Mouse (Mus musculus) liver, embryonic 14.5 days (tissue): ENCODE results near the gene Slc18a3. TPM values are rescaled to one million over a fixed set of nuclear protein-coding genes. Genes with fewer than 3 reads are reported as not detected.

ENCODE experiments used
- ATAC-seq: fragments of 200-750 bp; cut with Nextera tagmentation; 2 replicates; pipeline ENCODE4 v1.8.0; 2017; ENCODE audit warnings: moderate number of reproducible peaks, mild to moderate bottlenecking, moderate library complexity; ENCODE audit not compliant: insufficient read depth
- DNase-seq, 3 experiments: peaks; one replicate each; pipeline ENCODE4 v3.0.0-alpha.2; 2012 to 2013; ENCODE audit warnings: low read depth in 3 of 3, low spot score in 3 of 3
- H3K27ac ChIP-seq: fragments of 300-500 bp; sonication (generic); 2 replicates; pipeline ENCODE4 v1.5.1; 2014; ENCODE audit warnings: moderate library complexity, mild to moderate bottlenecking, control low read depth, inconsistent platforms
- H3K27me3 ChIP-seq: fragments of 300-500 bp; sonication (generic); 2 replicates; pipeline ENCODE4 v1.6.1; 2014; ENCODE audit warnings: mild to moderate bottlenecking, low read length, moderate library complexity; ENCODE audit not compliant: control insufficient read depth, insufficient read depth
- H3K36me3 ChIP-seq: fragments of 300-500 bp; sonication (generic); replicated peaks from 2 replicates; pipeline ENCODE4 v1.6.1; 2014; ENCODE audit warnings: low read depth; ENCODE audit not compliant: control insufficient read depth, insufficient read depth
- H3K4me1 ChIP-seq, 2 experiments: fragments of 200-500 bp in 1 of 2; fragments of 300-500 bp in 1 of 2; sonication (generic) in 1 of 2; replicated peaks; 2 replicates each; pipeline ENCODE4 v1.6.1; 2012 to 2014; ENCODE audit warnings: antibody characterized with exemption in 1 of 2, inconsistent platforms in 1 of 2, low read length in 1 of 2; ENCODE audit not compliant: control insufficient read depth in 2 of 2, insufficient read depth in 2 of 2
- H3K4me2 ChIP-seq: fragments of 300-500 bp; sonication (generic); 2 replicates; pipeline ENCODE4 v1.6.1; 2014; ENCODE audit warnings: low read depth, mild to moderate bottlenecking, control low read depth, moderate library complexity
- H3K4me3 ChIP-seq, 2 experiments: fragments of 200-500 bp in 1 of 2; fragments of 300-500 bp in 1 of 2; sonication (generic) in 1 of 2; 2 replicates each; pipeline ENCODE4 v1.5.1; 2012 to 2014; ENCODE audit warnings: low read depth in 2 of 2, low read length in 2 of 2, mild to moderate bottlenecking in 2 of 2, control low read depth in 1 of 2, inconsistent platforms in 1 of 2, moderate library complexity in 1 of 2; ENCODE audit not compliant: insufficient read depth in 1 of 2
- H3K9ac ChIP-seq: fragments of 300-500 bp; sonication (generic); replicated peaks from 2 replicates; pipeline ENCODE4 v1.6.1; 2014; ENCODE audit warnings: mild to moderate bottlenecking, control low read depth, moderate library complexity
- H3K9me3 ChIP-seq: fragments of 300-500 bp; sonication (generic); 2 replicates; pipeline ENCODE4 v1.6.1; 2016; ENCODE audit warnings: low read length, mixed read lengths; ENCODE audit not compliant: control insufficient read depth
- CTCF ChIP-seq: IDR thresholded peaks from 2 replicates; pipeline ENCODE4 v1.5.1; 2016; ENCODE audit warnings: antibody characterized with exemption, low read depth, control low read depth
- EP300 ChIP-seq: IDR thresholded peaks from 2 replicates; pipeline ENCODE4 v1.6.1; 2016; ENCODE audit warnings: antibody characterized with exemption, low read depth
- WGBS: fragments of 180-500 bp; shearing (Covaris S2); extraction: QIAGEN DNeasy Blood & Tissue Kit; methylation state at CpG from one replicate; pipeline ENCODE4 v1.1.7; 2014; ENCODE audit not compliant: insufficient replicate concordance; 5-methylcytosine and 5-hydroxymethylcytosine counted together
- polyA plus RNA-seq, 2 experiments: library from polyadenylated mRNA; depleted of rRNA in 1 of 2; stranded (reverse) in 1 of 2; unstranded in 1 of 2; fragments of >200 nt; fragmentation: Nextera tagmentation in 1 of 2; extraction: Ambion mirVana in 1 of 2; gene quantifications; 2 replicates each; pipeline versions ENCODE4 v1.2.1 to v1.2.3; 2012 to 2014

The Slc18a3 gene
- polyA plus RNA-seq (2012; rRNA removed) (not detected in 2 replicates), polyA plus RNA-seq (2014; fragmentation: Nextera tagmentation; extraction: Ambion mirVana) (not detected in 2 replicates)

DNA sequence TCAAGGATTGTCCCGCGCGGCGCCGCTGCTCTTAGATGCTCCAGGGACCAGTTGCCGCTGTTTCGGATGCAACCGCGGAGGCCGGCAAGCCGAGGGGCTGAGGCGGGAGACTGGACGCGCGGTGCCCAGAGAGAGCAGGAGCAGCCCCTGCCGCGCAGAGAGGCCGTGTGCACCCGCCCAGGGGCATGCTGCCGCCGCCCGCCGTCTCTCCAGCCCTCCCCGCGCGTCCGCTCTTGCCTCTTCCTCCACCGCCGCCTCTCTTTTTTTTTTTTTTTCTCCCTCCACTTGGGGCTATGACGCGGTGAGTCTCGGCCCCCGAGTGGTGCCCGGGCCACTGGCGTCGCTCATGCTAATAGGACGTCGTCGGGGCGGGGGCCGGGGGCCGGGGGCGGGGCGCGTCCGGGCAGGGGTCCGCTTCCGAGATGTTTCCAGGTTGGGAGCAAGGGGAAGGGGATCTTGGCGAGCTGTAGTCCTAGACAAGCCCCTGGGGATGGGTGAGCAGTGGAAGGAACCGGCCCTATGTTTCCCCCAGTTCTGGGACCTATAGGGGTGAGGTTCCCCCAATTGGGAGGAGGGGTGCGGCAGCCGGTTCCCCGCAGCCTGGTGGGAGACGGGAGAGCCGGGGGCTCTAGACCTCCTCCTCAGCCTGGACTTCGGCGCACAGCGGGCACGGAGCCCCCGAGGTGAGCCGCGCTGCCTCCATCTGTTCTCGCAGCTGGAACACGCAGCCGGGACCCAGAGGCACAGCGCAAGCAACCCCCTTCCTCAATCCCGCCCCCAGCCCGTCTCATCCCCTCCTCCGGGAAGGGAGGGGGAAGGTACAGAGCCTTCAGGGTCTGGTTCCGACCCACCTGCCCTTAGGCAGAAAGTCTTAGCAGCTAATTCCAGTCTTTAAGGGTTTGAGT lies at the start of gene Slc18a3:
Gene Slc18a3, minus strand, starts transcription at position 250 of the 905 bp plus-strand sequence.
- Histone ChIP-seq H3K36me3 (no peaks in the 10 kb centered on the region), H3K9me3 (no peaks in the 10 kb centered on the region), H3K27ac (no peak within 1 kb of the TSS), H3K4me2 (no peak within 1 kb of the TSS; the same call in 1 of the 2 replicates), H3K4me3 (no peak within 1 kb of the TSS), H3K4me1 (no peaks in the 10 kb centered on the region), H3K27me3 (peaks cover 70% of the 10 kb centered on the region), H3K9ac (no peak within 1 kb of the TSS)
- TF ChIP-seq EP300, result no peak
- no peak for TF ChIP-seq CTCF
- no peak for DNase-seq
- 2% methylated on average over 63 of the region's 70 CpGs for WGBS
- no peak for ATAC-seq

DNA sequence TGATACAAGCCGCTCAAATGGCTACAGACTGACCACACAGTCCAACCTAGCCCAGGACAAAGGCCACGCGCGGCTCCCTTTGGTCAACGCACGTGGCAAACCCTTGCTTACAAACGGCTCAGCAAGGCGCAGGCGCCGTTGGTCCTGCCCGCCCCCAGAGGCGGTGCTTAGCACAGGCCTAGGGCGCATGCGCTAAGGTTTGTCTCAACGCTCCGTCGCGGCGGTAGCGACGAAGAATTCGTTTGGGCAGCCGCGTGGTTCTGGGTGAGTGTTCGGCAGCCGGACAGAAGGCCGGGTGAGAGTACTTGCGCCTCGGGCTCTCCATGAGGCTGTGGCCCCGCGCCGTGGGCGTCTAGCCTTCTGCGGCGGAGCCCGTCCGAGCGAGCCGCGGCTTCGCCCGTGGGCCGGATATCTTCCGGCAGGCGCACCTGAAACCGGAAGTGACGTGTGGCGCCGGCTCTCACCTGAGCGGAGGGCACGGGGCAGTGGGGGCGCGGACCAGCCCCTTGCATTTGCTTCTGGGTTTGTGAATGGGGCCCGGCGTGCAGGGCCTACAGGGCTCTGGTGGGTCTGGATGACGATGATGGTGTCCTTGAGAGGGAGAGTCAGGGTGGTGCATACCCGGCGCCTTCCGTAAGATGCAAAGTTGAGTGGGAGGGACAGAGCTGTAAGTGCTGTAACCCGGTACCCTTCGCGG lies 48.8 kb upstream of the Slc18a3 start, which contains the start of gene Ercc6:
Gene Ercc6, plus strand, starts transcription at position 186 of the 697 bp plus-strand sequence.
- ATAC-seq (peak; percentile 93), DNase-seq (peak; percentile 80 to 82 (median 80))
- TF ChIP-seq EP300, result no peak
- TF ChIP-seq CTCF, result peak; percentile 36; the same call in 1 of the 2 replicates
- Histone ChIP-seq H3K27me3 (no peaks in the 10 kb centered on the region), H3K4me1 (peaks cover 6 to 22% of the 10 kb centered on the region in 2 experiments), H3K27ac (peak within 1 kb of the TSS; percentile 44; the same call in 1 of the 2 replicates), H3K9me3 (no peaks in the 10 kb centered on the region), H3K4me3 (peak within 1 kb of the TSS; percentile 69 to 93), H3K4me2 (peak within 1 kb of the TSS; percentile 91), H3K36me3 (peaks cover 4% of the 10 kb centered on the region; the same call in 1 of the 2 replicates), H3K9ac (peak within 1 kb of the TSS; percentile 87)
- WGBS, result under 1% methylated on average over 62 of the region's 62 CpGs

DNA sequence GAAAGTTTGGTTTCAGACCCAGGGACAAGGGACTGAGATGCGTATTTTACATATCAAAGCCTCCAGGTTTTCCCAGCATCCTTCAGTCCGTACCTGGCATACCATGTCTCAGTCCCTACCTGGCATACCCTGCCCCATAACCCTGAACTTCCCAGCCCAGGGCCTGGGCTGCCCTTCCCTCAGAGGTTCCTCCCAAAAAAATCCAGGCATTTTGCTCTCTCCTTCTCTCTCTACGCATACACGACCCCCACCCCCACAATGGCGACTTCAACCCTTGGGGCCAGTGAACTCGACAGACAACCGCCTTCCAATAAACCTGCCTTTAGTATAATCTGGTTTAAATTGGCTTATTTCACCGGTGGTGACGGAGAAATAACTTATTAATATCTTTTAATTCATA lies 48.3 kb upstream of the Slc18a3 start:
- no peak for TF ChIP-seq EP300
- H3K4me2 ChIP-seq, result peak overlapping the region; percentile 91
- no peak overlapping the region for H3K27ac ChIP-seq
- H3K36me3 ChIP-seq, result peaks cover 4% of the 10 kb centered on the region; the same call in 1 of the 2 replicates
- no peaks in the 10 kb centered on the region for H3K27me3 ChIP-seq
- peak overlapping the region in 1 of 2 experiments; percentile 93; a peak in 2 of 4 replicates for H3K4me3 ChIP-seq
- peak overlapping the region; percentile 25; the same call in 1 of the 2 replicates for H3K9ac ChIP-seq
- WGBS, result 37% methylated on average over 9 of the region's 9 CpGs
- ATAC-seq (no peak; the same call in 1 of the 2 replicates), DNase-seq (no peak)
- peaks cover 10 to 26% of the 10 kb centered on the region in 2 experiments for H3K4me1 ChIP-seq
- H3K9me3 ChIP-seq, result no peaks in the 10 kb centered on the region

DNA sequence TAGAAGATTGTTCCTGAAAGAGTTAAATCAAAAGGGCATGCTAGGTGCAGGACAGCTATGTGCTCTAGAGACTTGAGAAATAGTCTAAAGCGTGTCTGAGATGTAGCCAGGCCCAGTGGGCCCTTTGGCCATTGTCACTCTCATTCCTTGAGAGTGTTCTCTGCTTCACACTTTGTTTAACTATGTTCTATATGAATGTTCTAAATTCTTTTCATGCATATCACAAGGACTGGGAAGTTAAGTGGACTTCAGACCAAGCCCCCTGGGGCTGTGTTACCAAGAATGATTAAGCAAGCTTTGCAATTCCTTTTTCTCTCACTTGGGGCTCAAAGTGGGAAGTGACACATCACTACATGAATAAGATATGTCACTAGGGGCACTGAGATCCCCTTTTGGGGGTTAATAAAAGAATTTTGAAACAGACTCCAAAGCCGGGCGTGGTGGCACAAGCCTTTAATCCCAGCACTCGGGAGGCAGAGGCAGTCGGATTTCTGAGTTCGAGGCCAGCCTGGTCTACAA lies 44.9 kb upstream of the Slc18a3 start:
- H3K27ac ChIP-seq, result no peak overlapping the region
- H3K27me3 ChIP-seq, result no peaks in the 10 kb centered on the region
- H3K9ac ChIP-seq, result no peak overlapping the region
- H3K36me3 ChIP-seq, result no peaks in the 10 kb centered on the region
- 62% methylated on average over 6 of the region's 6 CpGs for WGBS
- no peak for DNase-seq
- no peak for ATAC-seq
- no peak overlapping the region for H3K4me2 ChIP-seq
- TF ChIP-seq CTCF (no peak), EP300 (no peak)
- no peaks in the 10 kb centered on the region for H3K9me3 ChIP-seq
- no peak overlapping the region for H3K4me3 ChIP-seq
- H3K4me1 ChIP-seq, result peaks cover 11 to 25% of the 10 kb centered on the region in 2 experiments
